Mouse (Mus musculus) frontal cortex, postnatal 10 days (tissue): ENCODE data around the gene Dnajc7.
"Not testable (repeated sequence)": the region's sequence is repeated elsewhere in the genome, so short reads cannot be mapped to it uniquely, and the experiment has no call there.

Experiments
- DNase-seq, 2 experiments: peaks; one replicate each; pipeline ENCODE4 v3.0.0; 2022; ENCODE audit warnings: low spot score in 2 of 2, mixed read lengths in 1 of 2

Dnajc7 gene

DNA sequence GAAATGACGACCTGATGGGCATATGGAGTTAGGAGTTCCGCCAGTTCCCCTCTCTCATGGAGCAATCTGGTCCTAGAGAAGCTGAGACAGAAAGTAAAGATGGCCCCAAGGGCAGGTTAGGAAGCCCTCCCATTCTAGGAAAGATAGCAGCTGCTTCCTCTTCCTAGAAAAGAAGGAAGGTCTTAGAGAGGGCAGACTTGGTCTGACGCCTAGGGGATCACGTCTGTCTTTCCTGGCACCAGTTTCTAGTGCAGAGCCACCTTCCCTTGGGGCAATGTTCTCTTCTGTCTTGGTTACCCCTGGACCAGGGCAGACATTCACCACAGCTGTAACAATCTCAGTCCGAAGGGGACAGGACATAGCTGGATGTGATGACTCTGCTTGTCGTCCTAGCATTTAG, 71.8 kb downstream of the Dnajc7 start:
- DNase-seq: no peak

GRCm38 (mm10) chr11:100546955-100547354, 73.0 kb downstream of the Dnajc7 start:
- no peak for DNase-seq

GRCm38 (mm10) chr11:100545746-100546085, 74.3 kb downstream of the Dnajc7 start:
- no peak for DNase-seq

GRCm38 (mm10) chr11:100544832-100545745, 74.9 kb downstream of the Dnajc7 start, which contains the start of gene Ttc25:
Ttc25 (plus strand) TSS chr11:100545607.
- DNase-seq: peak; percentile 71 to 73

DNA sequence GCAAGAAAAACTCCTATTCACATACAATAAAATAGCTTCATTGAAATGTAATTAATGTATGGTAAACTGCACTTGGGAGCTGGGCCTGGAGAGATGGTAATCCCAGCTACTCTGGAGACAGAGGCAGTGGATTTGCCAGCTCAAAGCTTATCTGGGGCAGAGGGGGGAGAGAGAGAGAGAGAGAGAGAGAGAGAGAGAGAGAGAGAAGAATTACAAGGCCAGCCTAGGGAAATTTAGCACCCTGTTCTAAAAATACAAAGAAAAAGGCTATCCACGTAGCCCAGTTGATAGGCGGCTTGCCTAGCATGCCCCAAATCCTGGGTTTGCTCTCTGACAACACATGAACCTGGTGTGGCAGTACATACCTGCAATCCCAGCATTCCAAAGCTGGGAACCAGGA, 78.4 kb downstream of the Dnajc7 start:
- DNase-seq: no peak

DNA sequence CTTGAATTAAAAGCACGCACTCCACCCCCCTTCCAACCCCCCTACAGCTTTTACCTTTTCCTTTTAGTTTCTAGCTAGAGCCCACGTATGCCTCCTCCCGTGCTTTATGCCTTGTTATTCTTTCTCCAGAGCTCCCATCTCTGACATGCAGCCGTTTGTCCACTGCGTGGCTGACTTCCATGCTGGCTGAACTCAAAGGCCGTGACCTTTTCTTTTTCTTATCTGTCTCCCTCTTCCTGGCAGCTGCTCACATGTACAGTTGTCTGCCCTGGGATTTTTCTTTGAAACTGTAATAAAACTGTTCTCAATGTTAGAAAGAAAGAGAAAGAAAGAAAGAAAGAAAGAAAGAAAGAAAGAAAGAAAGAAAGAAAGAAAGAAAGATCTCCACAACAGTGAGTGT, 79.0 kb downstream of the Dnajc7 start:
- no peak for DNase-seq

DNA sequence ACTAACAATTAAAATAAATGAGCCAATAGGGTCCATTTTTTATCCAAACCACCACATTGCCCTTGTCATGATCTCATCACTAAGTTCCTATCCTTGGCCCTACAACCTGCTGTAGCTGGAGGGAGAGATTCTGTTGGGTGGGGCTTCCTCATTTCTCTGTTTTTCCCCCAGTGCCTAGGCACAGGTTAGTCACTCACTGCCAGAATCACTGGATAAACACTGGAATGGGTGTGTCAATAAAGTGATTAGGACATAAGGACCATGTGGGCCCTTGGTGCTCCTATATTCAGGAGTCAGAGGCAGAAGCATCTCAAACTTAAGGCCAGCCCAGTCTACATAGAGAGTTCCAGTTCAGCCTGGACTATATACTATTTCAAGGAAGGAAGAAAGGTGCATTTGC, 83.5 kb downstream of the Dnajc7 start:
- no peak for DNase-seq

- DNase-seq: no peak
Observed at GRCm38 (mm10) chr11:100535996-100536395, 84.0 kb downstream of the Dnajc7 start.

DNA sequence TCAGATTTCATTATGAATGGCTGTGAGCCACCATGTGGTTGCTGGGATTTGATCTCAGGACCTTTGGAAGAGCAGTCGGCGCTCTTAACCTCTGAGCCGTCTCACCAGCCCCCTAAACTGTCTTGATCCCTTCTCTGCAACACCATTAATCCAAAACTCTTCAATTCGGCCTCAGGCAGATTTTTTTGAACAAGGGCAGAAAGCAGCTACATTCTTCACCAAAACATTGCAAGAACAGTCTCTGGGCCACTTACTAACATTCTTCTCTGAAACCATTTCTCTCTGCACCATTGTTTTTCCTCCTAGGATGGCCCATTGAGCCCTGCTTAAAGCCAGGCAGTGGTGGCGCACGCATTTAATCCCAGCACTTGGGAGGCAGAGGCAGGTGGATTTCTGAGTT, 85.1 kb downstream of the Dnajc7 start:
- not testable (repeated sequence) for DNase-seq

DNA sequence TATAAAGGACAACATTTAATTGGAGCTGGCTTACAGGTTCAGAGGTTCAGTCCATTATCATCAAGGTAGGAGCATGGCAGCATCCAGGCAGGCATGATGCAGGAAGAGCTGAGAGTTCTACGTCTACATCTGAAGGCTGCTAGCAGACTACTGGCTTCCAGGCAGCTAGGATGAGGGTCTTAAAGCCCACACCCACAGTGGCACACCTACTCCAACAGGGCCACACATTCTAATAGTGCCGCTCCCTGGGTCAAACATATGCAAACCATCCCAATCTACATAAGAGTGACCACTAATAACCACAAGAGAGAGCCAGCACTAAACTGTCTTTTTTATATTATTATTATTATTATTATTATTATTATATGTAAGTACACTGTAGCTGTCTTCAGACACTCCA, 85.6 kb downstream of the Dnajc7 start:
- not testable (repeated sequence) for DNase-seq

DNA sequence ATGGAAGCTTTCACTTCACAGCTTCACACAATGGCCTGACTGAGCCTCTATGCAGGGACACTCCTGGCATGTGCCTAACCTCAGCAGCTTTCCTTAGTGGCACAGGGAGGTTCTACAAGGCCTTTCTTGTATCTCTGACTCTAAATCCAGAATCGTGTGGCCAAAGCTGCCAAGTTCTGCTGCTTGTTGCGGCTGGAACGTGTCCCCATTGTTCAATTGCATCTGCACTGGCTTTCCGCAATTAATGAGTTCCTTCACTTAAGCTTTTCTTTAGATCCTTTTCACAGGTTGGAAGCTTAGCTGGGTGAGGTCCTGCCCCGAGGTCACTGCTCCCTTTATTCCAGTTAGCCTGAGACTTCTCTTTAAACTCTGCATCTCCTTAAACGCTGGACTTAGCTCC, 86.1 kb downstream of the Dnajc7 start:
- no peak for DNase-seq
